Mouse (Mus musculus) layer of hippocampus, postnatal 14 days (tissue): ENCODE results near the gene Ift81. TPM values are rescaled to one million over a fixed set of nuclear protein-coding genes. Genes with fewer than 3 reads are reported as not detected.
"Not testable (repeated sequence)": the region's sequence is repeated elsewhere in the genome, so short reads cannot be mapped to it uniquely, and the experiment has no call there.

Experiments used
- DNase-seq, 2 experiments: peaks; one replicate each; pipeline ENCODE4 v3.0.0; 2021 to 2022; ENCODE audit warnings: low spot score in 2 of 2, mixed read lengths in 1 of 2
- long read RNA-seq, 2 experiments: library from polyadenylated mRNA; stranded (forward); transcript quantifications; one replicate each; pipeline ENCODE4 v2.0.0; 2021
- total RNA-seq, 2 experiments: library from RNA; stranded (reverse); gene quantifications; 2 replicates each; pipeline ENCODE4 v1.2.3; 2021

The Ift81 gene
- total RNA-seq: 10 to 100 TPM; 31.0 to 31.1 TPM
- long read RNA-seq, experiment 1, transcript Ift81-201 (19 exons, 2,950 nt): major isoform, 16 of 26 reads
- long read RNA-seq, experiment 1, partial matches to known transcripts: 1 of 26 reads
- long read RNA-seq, experiment 1, other reads (novel, unspliced or antisense): 9 of 26 reads
- long read RNA-seq, experiment 2, transcript Ift81-201 (19 exons, 2,950 nt): major isoform, 21 of 35 reads
- long read RNA-seq, experiment 2, partial matches to known transcripts: 0 of 35 reads
- long read RNA-seq, experiment 2, other reads (novel, unspliced or antisense): 14 of 35 reads

DNA sequence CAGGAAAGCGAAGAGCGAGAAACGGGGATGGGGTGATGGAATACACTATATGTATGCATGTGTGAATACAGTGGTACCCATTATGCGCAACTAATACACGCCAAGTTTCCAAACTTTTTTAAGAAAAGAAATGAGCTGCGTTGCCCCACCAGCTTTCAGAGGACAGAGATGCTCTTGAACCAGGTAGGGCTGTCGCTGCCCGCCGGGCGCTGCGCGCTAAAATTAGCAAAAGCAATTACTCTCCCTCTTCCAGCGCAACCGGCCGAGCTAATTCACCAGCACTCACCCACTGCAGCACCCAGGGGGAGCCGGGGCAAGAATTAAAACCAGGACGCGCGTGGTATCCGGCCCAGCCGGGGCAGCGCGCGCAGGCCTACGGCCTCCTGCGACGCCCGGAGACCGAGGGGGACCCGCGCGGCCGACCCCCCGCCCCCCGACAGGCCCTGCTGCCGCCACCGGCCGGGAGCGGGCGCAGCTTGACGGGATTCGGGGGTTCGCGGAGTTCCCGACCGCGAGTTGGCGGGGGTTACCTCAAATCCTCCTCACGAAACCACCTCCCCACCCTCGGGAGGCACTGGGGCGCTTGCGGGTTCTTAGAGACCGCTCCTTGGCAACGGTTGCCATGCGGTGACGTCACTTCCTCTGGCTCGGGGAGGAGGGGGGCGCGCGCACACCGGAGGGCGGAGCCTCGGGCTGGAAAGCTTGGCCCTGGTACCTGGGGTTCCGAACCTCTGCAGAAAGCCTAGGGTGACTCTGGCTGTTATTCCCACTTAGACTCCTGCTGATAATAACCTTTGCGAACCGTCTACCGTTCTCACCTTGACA is at the start of gene Ift81:
Gene Ift81, minus strand, starts transcription at position 611 of the 825 bp plus-strand sequence.
- DNase-seq: peak; percentile 97

DNA sequence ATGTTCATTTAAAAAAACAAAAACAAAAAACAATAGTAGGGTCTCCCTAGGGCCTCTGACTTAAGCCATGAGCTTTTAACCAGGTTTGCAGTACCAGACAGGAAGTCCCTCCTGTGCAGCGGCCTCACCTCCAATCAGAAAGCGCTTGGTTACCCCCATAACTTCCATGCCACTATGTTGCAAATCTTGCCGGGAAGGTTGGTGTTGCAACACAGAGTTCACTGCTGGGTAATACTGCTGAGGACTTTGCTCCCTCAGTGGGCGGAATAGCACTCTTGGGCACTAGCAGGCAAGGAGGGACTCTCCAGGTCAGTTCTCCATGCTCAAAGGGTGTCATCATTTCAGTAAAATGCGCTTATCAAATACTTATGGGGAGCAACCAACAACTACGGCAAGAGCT is 48.2 kb upstream of the Ift81 start:
- no peak for DNase-seq

DNA sequence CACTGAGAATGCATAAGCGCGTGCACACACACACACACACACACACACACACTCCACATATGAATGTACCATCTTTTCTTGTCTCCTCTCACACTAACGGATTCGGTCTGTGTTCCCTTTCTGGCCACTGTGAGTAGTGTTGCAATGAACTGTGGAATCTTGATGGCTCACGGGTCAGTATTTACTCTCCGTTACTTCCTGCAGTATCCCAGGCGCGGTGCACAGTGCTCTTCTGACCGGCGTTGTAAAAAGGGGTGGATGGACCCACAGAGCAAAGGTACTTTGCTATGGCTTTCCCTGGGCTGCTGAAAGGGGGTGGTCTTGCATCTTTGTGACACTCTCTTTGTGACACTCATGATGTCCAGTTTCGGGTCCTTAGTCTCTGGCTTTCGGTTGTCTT is 42.5 kb upstream of the Ift81 start:
- DNase-seq: no peak

DNA sequence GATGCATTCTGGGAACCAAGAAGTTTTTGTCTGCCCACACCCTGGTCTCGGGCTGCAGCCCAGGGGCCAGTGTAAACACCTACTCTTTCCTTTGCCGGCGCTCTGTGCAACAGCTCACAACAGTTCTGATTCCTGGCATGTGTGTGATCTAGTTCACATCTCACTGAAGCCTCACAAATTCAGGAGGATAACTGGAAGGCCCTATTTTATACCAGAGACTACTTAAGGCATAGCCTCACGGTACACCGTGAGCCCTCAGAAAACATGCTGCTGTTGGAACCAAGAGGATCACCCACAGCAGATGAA is 39.9 kb upstream of the Ift81 start:
- DNase-seq: no peak

DNA sequence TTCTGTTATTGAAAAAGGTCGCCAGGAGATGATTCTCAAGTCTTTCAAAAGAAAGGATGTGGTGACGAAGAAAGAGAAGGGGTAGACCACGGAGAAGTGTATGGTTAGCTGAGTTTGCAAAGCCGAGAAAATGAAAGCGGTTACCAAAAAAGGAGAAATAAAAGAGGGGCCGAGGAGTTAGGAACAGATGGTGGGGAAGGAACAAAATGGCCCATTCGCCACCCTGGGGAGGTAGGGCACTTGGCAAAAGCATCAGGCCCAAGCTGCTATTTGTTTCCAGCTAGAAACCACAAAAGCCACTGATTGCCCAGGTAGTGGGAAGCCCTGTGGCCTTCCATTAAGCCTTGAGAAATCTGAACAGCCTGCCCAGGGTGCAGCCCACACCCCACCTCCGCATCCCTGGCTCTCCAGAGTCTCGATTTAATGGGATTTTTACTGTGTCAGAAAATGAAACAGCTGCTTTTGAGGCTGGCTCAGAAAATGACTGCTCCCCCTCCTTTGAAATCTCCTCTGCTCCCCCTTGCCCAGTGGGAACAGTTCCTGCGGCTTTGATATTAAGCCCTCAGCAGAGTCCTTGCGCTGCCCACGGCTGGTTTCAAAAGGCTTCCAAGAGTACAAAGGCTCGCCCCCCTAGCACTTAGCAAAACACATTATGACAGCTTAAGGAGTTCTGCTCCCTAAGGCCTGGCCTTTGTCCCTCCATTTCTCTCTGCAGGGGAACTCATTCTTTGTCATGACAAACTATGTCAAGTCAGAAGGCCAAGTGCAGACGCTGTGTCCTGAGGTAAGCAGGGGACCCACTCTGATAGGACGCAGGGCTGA is 39.3 kb upstream of the Ift81 start:
- DNase-seq: no peak

DNA sequence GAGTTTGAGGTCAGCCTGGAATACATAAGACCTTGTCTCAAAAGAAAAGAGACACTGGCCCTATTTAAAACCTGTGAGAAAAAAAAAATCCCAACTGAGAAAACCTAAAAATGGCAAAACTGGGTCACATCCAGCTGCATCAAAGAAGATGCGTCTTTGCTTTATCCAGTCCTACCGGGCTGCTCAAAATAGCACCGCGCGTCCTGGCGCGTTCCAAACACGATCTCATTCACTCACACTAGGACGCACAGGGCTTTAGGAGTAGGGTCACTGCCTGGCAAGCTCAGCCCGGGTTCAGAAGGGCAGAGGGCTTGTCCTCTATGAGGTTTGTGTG is 38.8 kb upstream of the Ift81 start:
- no peak for DNase-seq

DNA sequence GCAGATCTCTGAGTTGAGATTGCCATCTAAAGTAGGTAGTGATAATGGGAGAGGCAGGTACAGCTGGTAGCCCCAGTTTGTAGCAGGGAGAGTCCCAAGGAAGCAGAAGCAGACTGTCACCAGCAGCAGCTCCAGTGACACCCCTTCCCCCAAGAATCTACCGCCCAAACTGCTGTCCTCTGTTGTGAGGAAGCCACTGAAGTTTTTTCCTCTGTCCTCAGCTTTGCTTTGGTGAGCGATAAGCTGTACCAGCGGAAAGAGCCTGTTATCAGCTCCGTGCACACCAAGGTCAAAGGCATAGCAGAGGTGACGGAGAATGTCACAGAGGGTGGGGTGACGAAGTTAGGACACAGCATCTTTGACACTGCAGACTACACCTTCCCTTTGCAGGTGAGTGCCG is 38.2 kb upstream of the Ift81 start:
- no peak for DNase-seq

DNA sequence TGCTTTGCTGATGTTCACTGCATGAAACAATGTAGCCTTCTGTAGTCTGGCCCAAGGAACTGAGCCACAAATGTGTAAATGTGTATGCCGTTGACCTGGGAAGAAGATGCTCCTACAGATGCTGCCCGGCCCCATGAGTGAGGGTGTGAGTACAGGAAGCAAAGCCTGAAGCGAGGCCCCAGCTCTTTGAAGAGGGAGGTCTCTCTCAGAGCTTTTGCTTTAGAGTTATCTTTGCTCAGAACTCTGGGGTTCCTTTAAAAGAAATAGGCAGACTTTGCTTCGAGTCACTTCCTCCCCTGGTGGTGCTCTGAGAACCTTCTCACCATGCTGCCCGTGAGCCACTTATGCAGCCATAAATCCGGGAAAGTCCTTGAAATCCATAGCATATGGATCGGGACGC is 35.8 kb upstream of the Ift81 start:
- DNase-seq: no peak

DNA sequence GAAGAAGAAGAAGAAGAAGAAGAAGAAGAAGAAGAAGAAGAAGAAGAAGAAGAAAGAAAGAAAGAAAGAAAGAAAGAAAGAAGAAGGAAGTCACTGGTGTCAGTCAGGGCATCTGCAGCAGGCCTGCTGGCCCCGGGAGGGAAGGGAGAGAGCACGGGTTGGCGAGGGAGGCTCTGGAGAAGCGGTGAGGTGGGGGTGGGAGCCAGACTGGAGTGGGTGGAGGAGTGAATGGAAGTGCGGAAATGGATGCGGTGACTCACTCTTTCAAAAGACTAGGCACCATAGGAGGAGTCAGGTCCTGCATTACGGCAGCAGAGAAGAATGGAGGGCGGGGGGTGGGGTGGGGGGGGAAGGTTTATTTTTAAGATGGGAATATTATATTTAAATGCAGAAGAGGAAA is 34.9 kb upstream of the Ift81 start:
- no peak for DNase-seq

DNA sequence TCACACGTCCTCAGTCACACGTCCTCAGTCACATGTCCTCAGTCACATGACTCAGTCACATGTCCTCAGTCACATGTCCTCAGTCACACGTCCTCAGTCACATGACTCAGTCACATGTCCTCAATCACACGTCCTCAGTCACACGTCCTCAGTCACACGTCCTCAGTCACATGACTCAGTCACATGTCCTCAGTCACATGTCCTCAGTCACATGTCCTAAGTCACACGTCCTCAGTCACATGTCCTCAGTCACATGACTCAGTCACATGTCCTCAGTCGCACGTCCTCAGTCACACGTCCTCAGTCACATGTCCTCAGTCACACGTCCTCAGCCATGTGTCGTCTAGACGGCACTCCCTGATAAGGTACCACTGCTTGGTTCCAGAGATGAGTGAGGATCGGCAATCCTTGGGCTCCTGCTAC is 33.6 kb upstream of the Ift81 start:
- not testable (repeated sequence) for DNase-seq

DNA sequence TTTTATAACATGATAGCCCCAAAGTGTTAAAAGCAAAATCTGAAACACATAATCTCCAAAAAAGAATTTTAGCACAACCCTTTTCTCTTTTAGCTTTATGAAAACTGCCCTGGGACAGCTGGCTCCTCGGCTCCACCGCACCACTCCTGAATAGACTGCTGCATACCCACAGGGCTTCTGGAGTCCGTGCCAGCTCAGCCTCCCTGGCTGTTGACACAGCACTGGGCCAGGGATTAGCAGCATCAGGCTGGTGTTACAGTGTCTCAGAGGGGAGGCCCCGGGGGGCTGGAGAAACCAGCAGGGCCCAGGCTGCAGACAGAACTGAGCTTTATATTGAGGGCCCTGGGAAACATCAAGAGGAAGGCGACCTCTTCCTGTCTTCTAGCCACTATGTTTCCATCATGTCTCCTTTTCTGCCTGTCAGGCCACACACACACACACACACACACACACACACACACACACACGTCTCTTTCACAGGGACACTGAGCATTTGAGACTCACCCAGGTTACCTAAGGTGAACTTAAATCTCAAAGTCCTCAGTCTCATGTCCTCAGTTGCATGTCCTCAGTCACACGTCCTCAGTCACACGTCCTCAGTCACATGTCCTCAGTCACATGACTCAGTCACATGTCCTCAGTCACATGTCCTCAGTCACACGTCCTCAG is 33.1 kb upstream of the Ift81 start:
- no peak for DNase-seq

DNA sequence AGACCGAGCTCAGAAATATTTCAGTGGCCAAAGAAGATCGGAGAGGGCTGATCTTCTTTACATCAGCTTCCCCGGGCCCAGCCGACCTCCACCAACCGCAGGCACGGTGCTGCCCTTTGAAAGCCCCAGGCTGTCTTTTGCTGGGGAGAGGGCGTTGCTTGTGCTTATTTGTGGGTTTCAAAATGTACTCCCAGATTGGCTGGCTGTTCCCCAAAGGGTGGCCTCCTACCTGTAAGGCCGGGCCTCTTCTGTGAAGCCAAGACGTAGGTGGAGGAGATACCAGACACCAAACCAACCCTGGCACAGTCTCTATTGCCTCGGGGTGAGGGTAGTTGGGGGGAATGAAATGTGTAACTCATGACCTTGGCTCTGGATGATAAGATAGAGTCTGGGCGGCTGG is 31.7 kb upstream of the Ift81 start:
- DNase-seq: no peak

DNA sequence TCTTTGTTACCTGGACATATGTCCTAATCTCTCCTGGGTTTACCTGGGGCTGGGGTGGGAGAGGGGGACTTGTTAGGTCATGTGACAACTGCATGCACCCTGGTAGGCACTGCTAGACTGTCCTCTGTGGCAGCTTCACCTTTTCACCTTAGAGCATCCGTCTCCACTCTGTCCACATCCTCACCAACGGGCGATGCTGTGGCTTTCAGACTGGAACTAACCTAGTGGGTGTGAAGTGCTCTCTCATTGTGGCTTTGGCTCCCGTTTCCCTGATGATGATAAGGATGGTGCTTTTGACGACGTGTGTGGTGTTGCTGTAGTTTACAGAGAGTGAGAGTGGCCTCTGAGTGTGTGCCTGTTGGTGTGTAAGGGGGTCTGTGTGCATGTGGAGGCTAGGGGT is 31.0 kb upstream of the Ift81 start:
- DNase-seq: no peak

DNA sequence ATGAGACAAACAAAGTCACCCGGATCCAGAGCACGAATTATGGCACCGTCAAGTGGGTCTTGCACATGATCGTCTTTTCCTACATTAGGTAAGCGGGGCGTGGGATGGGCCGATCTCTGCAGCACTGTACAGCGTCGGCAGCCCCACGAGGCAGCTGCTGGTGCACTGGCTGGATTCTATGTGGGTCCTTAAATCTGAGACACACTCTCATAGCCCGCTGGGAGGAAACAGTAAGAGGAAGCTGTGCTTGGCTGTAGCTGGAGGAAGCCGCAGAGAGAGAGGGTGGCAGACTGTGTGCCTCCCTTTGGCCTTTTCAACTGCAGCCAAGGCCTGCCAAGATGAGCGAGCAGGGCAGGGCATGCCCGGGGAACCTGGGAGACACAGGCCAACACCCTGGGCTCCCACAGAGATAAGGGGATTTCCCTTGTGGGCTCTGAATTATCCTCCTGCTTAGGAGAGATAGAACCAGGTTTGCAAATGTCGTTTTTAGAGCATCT is 29.8 kb upstream of the Ift81 start:
- peak in 1 of 2 experiments; percentile 41 for DNase-seq

DNA sequence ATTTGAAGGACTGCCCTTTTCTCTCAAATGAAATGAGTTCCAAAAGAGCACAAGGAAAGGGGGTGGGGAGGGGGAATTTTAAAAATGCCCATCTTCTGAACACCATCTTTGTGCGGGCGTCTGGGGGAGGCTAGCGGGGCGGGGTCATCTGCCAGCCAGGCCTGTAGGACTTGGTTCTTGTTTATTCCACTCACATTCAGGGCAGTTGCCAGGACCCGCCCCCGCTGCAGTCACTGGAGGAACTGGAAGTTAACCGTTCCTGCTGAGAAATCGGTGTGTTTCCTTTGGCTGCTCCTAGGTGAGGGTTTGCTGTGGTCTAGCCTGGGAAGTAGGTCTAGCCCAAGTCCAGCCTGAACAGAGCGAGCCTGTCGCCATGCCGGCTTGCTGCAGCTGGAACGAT is 29.4 kb upstream of the Ift81 start, which contains the start of gene P2rx7:
Gene P2rx7, plus strand, starts transcription at position 211 of the 400 bp plus-strand sequence.
- peak in 1 of 2 experiments; percentile 67 for DNase-seq

DNA sequence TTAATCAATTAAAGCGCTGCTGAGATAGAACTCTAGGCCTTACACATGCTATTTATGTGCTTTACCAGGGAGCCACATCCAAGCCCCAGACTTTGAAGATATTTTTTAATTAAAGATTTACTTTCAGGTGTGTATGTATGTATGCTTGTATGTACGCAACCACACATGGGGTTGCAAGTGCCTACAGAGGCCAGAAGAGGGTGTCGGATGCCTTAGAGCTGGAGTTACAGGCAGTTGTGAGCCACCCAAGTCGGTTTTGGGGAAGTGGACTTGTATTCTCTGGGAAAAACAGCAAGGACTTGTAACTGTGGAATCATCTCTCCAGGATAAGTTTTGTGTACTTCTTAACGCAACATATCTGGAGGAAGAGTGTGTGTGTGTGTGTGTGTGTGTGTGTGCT is 25.7 kb upstream of the Ift81 start:
- DNase-seq: no peak

DNA sequence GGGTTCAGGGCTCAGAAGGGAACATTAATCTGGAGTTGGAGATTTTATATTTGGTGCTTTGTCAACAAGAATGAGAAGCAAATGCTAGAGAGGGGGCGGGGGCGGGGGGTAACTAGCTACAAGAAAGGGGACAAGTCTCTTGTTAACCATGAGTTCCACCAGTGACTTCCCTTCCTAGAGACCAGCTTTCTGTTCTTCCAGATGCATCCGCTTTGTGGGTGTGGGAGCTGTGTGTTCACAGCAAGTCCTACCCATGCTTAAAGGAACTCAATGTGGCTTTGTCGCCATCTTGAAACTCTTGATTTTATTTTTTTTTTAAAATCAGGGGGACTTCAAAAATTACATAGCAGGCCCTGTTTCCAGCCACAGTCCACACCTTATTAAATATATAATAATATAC is 25.2 kb upstream of the Ift81 start:
- DNase-seq: no peak

DNA sequence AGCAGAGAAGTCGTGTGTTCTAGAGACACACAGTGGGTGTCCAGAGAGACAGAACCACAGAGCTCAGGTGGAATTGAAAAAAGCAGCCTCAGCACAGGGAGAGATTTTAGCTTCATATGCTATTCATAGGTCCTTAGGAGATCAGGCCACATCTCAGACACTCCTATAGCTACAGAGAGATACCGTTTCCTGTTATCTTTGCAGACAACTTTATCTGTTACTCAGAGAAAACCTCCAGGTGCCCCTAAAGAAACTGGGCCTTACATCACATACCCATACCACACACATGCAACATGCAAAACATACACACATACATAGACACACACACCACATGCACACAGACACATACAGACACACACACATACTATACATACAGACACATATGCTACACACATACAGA is 24.0 kb upstream of the Ift81 start:
- DNase-seq: no peak

DNA sequence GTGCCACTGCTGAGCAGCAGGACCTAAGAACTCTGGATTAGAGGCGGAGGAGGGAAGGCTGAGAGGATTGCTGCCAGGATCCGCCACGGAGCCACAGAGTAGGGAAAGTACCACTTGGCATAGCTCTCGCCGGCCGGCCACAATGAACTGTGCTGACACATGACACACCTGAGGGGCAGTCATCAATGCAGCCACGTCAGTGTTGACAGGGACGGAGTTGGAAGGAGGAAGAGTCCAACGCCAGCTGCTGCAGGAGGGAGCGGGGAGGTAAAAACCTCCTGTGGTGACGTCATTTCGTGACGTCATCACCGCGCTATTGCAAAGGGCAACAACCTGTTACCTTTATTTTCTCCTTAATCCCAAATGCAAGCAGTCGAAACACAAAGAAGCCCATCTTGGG is 22.6 kb upstream of the Ift81 start:
- DNase-seq: no peak

DNA sequence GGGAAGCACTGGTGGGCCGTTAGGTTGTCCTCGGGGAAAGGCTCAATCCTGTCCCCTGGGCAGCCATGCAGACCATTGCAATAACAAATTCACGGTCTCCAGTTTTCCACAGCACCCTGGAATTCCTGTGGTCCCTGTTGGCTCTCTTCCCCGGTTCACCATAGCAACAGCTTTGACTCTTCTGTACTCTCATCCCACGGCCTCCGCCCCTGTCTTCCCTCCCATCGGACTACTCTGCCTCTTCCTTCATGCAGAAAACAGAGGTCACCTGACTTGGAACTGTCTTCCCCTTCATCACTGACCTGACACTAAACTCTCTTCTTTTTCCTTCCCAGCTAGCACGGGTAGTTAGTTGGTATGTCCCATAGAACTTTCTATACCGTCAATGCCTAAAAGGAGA is 22.0 kb upstream of the Ift81 start:
- no peak for DNase-seq

DNA sequence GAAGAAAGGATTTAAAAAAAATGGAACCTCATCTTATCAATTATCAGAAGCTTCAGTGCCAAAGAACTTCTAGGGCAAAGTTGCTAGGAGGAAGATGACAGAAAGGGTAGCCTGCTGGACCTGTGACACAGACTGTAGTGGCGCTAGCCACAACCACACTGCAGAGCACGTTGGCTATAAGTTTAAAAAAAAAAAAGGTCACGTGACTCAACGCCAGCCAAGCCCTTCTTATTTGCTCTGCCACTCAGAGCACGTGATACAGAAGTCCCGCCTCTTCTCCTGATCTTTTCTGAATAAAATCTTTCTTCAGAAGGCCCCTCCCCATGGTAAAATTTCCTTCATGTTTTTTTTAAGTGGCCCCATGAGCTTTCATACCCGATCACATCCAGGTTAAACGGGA is 20.9 kb upstream of the Ift81 start:
- DNase-seq: no peak
